In the genomic region with DNA sequence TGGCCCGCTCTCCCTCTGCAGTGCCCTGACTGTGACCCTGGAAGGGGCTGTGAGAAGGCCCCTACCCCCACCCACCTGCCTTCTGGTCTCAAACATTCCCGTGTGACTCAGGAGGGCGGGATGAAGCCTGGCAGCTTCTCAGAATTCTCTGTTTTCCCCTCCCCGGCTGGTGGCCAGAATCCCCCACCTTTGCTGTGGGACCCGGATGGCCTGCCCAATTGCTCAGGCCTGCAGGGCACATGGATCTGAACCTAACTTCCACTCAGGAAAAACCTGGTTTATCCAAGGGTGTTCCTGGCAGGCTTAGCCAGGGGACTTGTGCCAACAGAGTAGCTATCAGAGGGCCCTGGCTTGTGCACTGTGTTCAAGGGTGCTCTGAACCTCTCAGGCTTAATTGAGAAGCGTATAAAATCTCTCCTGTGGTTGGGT, we compare ENCODE assay signal across 9 mouse cellular contexts.
DNase-seq lines count a peak whose midpoint lies in the region; ATAC-seq and TF ChIP-seq lines count a peak whose summit lies in the region.
"Had no signal": no experiment of that assay in that cellular context is flagged by ENCODE, and none has a peak within 500 bp of the region (broad histone marks: within the 10 kb centered on the region; RNA-seq: fewer than 3 reads in every experiment).

No protein-coding gene starts in this region.

- peak; percentile 49 to 59 for DNase-seq in cerebellum, postnatal 25 days
- DNase-seq in cerebellum, adult 8-10 months: no peak
- no peak for DNase-seq in layer of hippocampus, adult 2 months (ENCODE audit: low spot score in 2 of 2)
- no peak for DNase-seq in layer of hippocampus, adult 18-20 months (ENCODE audit: low spot score in 2 of 2)
- DNase-seq in embryonic facial prominence, embryonic 14.5 days (ENCODE audit: low spot score): peak; percentile 48
- peak; percentile 52 for DNase-seq in lung, postnatal 0 days (ENCODE audit: low spot score)
- DNase-seq in liver, postnatal 0 days: no peak
- DNase-seq in gastrocnemius, postnatal 14 days: no peak

- WGBS in embryonic facial prominence, embryonic 14.5 days: 39% methylated on average over 5 of the region's 6 CpGs
- WGBS in lung, postnatal 0 days: 57% methylated on average over 6 of the region's 6 CpGs
- WGBS in liver, postnatal 0 days (ENCODE audit: insufficient replicate concordance): 65% methylated on average over 6 of the region's 6 CpGs

- H3K4me2 ChIP-seq in embryonic facial prominence, embryonic 14.5 days (ENCODE audit: low read depth, low read length): no peak overlapping the region
- no peak overlapping the region for H3K4me2 ChIP-seq in lung, postnatal 0 days (replicated peaks; ENCODE audit: low read depth, low read length)
- H3K4me2 ChIP-seq in liver, postnatal 0 days (ENCODE audit: low read depth, low read length): no peak overlapping the region
- H3K4me2 ChIP-seq: heart, embryonic 15.5 days had no signal

- no peak for TF ChIP-seq EP300 in lung, postnatal 0 days (IDR thresholded peaks at IDR 0.05)
- TF ChIP-seq EP300 in liver, postnatal 0 days (IDR thresholded peaks at IDR 0.05; ENCODE audit: low read depth): no peak

- H3K4me1 ChIP-seq in embryonic facial prominence, embryonic 14.5 days (ENCODE audit: control insufficient read depth, insufficient read depth, low read length): peaks cover 34% of the 10 kb centered on the region
- peaks cover 9% of the 10 kb centered on the region; the same call in 1 of the 2 replicates for H3K4me1 ChIP-seq in lung, postnatal 0 days (ENCODE audit: insufficient read depth, low read depth, low read length)
- H3K4me1 ChIP-seq in liver, postnatal 0 days (ENCODE audit: insufficient read depth): peaks cover 2% of the 10 kb centered on the region; the same call in 1 of the 2 replicates

- no peaks in the 10 kb centered on the region for H3K36me3 ChIP-seq in embryonic facial prominence, embryonic 14.5 days (ENCODE audit: control insufficient read depth, insufficient read depth, low read length)
- no peaks in the 10 kb centered on the region for H3K36me3 ChIP-seq in lung, postnatal 0 days (ENCODE audit: insufficient read depth, low read length)
- H3K36me3 ChIP-seq in liver, postnatal 0 days (replicated peaks; ENCODE audit: insufficient read depth, low read length): no peaks in the 10 kb centered on the region
- H3K36me3 ChIP-seq: heart, embryonic 15.5 days had no signal

- no peak for TF ChIP-seq CTCF in layer of hippocampus, adult 2 months (conservative IDR thresholded peaks at IDR 0.05)
- TF ChIP-seq CTCF in lung, postnatal 0 days (IDR thresholded peaks at IDR 0.05): no peak
- TF ChIP-seq CTCF in liver, postnatal 0 days (IDR thresholded peaks at IDR 0.05; ENCODE audit: low read depth): no peak

- no peak overlapping the region for H3K9ac ChIP-seq in embryonic facial prominence, embryonic 14.5 days (ENCODE audit: low read depth, low read length)
- no peak overlapping the region for H3K9ac ChIP-seq in lung, postnatal 0 days (replicated peaks; ENCODE audit: low read depth)
- no peak overlapping the region for H3K9ac ChIP-seq in liver, postnatal 0 days (replicated peaks)
- H3K9ac ChIP-seq: heart, embryonic 15.5 days had no signal

- no peak overlapping the region for H3K4me3 ChIP-seq in layer of hippocampus, adult 2 months
- no peak overlapping the region for H3K4me3 ChIP-seq in embryonic facial prominence, embryonic 14.5 days (ENCODE audit: low read depth, low read length)
- no peak overlapping the region for H3K4me3 ChIP-seq in lung, postnatal 0 days (ENCODE audit: low read depth, low read length)
- H3K4me3 ChIP-seq in liver, postnatal 0 days (ENCODE audit: low read depth, low read length): no peak overlapping the region
- H3K4me3 ChIP-seq: heart, embryonic 15.5 days had no signal

- intact Hi-C loops in gastrocnemius, postnatal 14 days (cut with DNase I; ENCODE audit: low total_unique reads): no loop called here

- peak overlapping the region; percentile 69 for H3K27ac ChIP-seq in layer of hippocampus, adult 2 months
- H3K27ac ChIP-seq in embryonic facial prominence, embryonic 14.5 days (replicated peaks; ENCODE audit: low read depth, low read length): no peak overlapping the region
- no peak overlapping the region for H3K27ac ChIP-seq in lung, postnatal 0 days (ENCODE audit: low read length)
- H3K27ac ChIP-seq in liver, postnatal 0 days (ENCODE audit: low read depth): no peak overlapping the region
- H3K27ac ChIP-seq: heart, embryonic 15.5 days had no signal

- H3K9me3 ChIP-seq in embryonic facial prominence, embryonic 14.5 days (ENCODE audit: control insufficient read depth, low read length): no peaks in the 10 kb centered on the region
- no peaks in the 10 kb centered on the region for H3K9me3 ChIP-seq in lung, postnatal 0 days (ENCODE audit: low read length)
- H3K9me3 ChIP-seq in liver, postnatal 0 days (ENCODE audit: low read length): no peaks in the 10 kb centered on the region
- H3K9me3 ChIP-seq: heart, embryonic 15.5 days had no signal

- H3K27me3 ChIP-seq in embryonic facial prominence, embryonic 14.5 days (replicated peaks; ENCODE audit: control insufficient read depth, insufficient read depth, low read length): no peaks in the 10 kb centered on the region
- no peaks in the 10 kb centered on the region for H3K27me3 ChIP-seq in lung, postnatal 0 days (replicated peaks; ENCODE audit: insufficient read depth, low read length)
- H3K27me3 ChIP-seq in liver, postnatal 0 days (ENCODE audit: insufficient read depth, low read length): no peaks in the 10 kb centered on the region

- 0 out of 2 replicates have a peak, but pooled peaks have one; percentile 23 for ATAC-seq in embryonic facial prominence, embryonic 14.5 days (ENCODE audit: low read depth)
- peak; percentile 8; the same call in 1 of the 2 replicates for ATAC-seq in lung, postnatal 0 days
- no peak for ATAC-seq in liver, postnatal 0 days

Comparison
In these comparisons a context has a peak if more than half of its experiments do, and no peak if none do; other contexts are left out.
1. DNase-seq: peak in cerebellum, postnatal 25 days (2 of 2), embryonic facial prominence, embryonic 14.5 days (single experiment) and lung, postnatal 0 days (single experiment); none in cerebellum, adult 8-10 months (single experiment), layer of hippocampus, adult 2 months (0 of 2), layer of hippocampus, adult 18-20 months (0 of 2), liver, postnatal 0 days (single experiment) and gastrocnemius, postnatal 14 days (single experiment).